Mouse (Mus musculus) macrophage (primary cell): Measurements from ENCODE around the gene Skap1. TPM values are rescaled to one million over a fixed set of nuclear protein-coding genes. Genes with fewer than 3 reads are reported as not detected.

Source experiments
- H3K27ac ChIP-seq: fragments of 350-480 bp; formaldehyde crosslinking; 2 replicates; pipeline ENCODE4 v1.9.0; 2021
- H3K36me3 ChIP-seq: fragments of 350-480 bp; formaldehyde crosslinking; 2 replicates; pipeline ENCODE4 v1.9.0; 2021; ENCODE audit errors: inconsistent target
- H3K4me3 ChIP-seq: fragments of 350-480 bp; formaldehyde crosslinking; 2 replicates; pipeline ENCODE4 v1.9.0; 2021; ENCODE audit errors: inconsistent target
- H3K79me2 ChIP-seq: fragments of 350-480 bp; formaldehyde crosslinking; 2 replicates; pipeline ENCODE4 v1.9.0; 2021; ENCODE audit errors: inconsistent target
- WGBS: methylation state at CpG from one replicate; pipeline ENCODE4 v1.1.7; 2026; ENCODE audit warnings: inconsistent platforms; ENCODE audit not compliant: missing documents; 5-methylcytosine and 5-hydroxymethylcytosine counted together
- polyA plus RNA-seq: library from polyadenylated mRNA; stranded (reverse); fragments of 250-400 nt; gene quantifications from 3 replicates; pipeline ENCODE4 v1.2.4, GENCODE M21; 2018; ENCODE audit warnings: inconsistent platforms

Skap1 gene
- polyA plus RNA-seq, 1 experiment from 2014 or later: 0.14 TPM

DNA sequence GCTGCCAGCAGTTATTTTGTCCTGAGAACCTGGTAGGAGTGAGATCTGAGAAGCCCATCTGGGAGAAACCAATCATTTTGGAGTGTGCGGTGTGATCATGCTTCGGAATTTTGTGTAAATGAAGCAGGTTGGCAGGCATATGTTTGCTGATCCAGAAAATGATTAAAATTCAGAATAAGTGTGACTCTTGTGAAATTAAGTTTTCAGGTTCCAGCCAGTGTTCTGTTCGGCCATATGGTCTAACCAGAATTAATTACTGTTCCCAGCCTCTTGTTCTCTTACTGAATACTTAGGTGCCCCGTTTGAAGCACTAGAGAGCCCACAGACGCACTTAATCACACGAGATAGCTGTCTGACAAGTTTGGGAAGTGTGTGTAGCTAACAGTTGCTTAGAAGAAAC lies 36.6 kb downstream of the Skap1 start:
- Histone ChIP-seq H3K4me3 (no peak overlapping the region), H3K27ac (no peak overlapping the region), H3K79me2 (no peaks in the 10 kb centered on the region), H3K36me3 (no peaks in the 10 kb centered on the region)
- WGBS: 75% methylated on average over 6 of the region's 6 CpGs

DNA sequence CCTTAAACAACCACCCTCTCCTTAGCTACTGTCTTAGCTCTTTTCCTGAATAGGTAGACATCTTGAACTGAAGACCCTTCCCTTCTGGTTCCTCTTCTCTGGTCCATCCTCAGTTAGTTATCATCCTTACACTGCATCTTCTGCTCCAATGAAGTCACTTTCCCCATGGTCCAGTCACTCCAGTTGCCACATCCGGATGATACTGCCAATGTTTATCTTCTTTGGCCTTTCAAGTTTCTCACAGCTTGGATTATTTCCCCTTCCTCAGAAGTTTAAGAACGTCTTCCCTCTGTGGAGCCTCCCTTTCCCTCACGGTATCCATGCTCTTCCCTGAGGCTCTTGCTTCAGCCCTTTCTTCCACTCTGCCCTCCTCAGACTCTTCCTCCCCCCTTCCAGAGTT lies 38.6 kb downstream of the Skap1 start:
- Histone ChIP-seq H3K79me2 (no peaks in the 10 kb centered on the region), H3K4me3 (no peak overlapping the region), H3K36me3 (no peaks in the 10 kb centered on the region), H3K27ac (no peak overlapping the region)
- WGBS: 89% methylated on average over 3 of the region's 3 CpGs

DNA sequence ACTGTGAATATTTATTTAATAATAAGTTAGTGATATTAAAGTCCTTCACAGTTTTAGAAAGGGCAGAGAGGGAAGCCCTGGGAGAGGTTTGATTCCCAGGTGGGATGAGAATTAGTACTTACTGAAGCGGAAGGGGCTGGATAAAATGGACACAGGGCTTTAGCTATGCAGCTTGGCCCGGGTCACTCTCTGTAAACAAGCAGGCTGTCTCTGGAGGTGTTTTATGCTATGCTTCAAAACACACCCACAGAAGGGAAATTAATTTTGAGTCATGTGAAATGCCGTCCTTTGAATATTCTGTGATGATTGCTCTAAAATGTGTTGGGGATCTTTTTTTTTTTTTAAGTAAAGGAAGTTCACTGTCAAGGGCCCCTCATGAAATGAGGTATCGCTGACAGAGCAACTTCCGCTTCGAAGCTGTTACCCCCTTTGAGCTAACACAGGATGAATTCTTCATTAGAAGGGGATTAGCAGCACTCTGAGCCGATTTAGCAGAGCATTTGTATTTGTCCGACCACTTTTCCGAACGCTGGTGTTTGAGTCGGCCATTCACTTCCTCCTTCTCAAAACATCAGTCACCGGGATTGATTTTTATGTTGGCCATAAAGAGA lies 40.2 kb downstream of the Skap1 start:
- Histone ChIP-seq H3K36me3 (no peaks in the 10 kb centered on the region), H3K27ac (no peak overlapping the region), H3K79me2 (no peaks in the 10 kb centered on the region), H3K4me3 (no peak overlapping the region)
- 14% methylated on average over 12 of the region's 12 CpGs for WGBS

DNA sequence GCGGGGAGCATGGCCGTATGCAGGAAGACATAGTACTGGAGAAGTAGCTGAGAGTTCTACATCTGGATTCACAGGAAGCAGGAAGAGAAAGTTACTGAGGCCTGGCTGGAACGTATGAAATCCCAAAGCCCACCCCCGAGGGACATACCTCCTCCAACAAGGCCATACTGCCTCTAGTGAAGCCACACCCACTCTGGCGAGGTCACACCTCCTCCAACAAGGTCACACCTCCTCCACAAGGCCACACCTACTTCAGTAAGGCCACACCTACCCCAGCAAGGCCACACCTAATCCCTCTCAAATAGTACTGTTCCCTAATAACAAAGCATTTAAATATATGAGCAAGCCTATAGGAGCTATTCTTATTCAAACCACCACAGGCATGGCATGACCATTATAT lies 41.4 kb downstream of the Skap1 start:
- H3K27ac ChIP-seq: no peak overlapping the region
- H3K4me3 ChIP-seq: no peak overlapping the region
- H3K36me3 ChIP-seq: no peaks in the 10 kb centered on the region
- 79% methylated on average over 5 of the region's 5 CpGs for WGBS
- H3K79me2 ChIP-seq: no peaks in the 10 kb centered on the region

DNA sequence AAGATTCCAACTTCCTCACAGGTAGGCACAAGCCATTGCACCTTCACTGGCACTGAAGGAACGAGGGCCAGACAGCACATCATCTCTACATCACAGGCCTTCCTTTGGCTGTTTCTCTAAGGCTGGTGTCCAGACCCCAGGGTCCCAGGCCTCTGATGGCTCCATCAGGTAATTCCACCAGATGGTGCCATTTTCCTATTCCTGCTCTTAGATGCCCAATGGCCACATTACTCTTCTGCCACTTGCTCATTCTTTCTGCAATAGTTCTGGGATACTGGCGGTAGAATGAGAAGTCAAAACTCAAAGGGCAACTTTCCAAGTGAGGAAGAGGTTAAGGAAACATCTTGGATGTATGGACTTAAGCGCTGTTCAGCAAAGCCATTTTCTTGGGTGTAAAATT lies 50.8 kb downstream of the Skap1 start:
- 93% methylated on average over 3 of the region's 3 CpGs for WGBS
- no peaks in the 10 kb centered on the region for H3K36me3 ChIP-seq
- H3K79me2 ChIP-seq: no peaks in the 10 kb centered on the region
- no peak overlapping the region for H3K27ac ChIP-seq
- H3K4me3 ChIP-seq: no peak overlapping the region

DNA sequence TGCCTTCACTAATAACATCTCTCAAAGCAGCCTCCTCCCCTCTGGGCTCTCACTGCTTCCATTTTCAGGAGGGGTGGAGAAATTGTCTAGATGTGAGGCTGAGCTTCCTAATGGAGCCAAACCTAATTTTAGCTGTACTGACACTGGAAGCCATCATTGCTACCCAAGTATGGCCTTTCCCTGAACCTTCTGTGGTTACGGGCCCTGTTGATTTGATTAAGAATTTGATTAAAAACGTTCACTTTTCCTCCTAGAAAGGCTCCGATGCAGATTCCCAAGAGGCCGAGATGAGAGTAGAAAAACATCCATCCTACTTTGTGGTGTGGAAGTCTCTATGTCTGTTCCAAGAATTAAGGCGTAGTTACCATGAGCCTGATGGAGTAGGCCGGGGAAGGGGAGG lies 60.1 kb downstream of the Skap1 start:
- 94% methylated on average over 6 of the region's 6 CpGs for WGBS
- H3K27ac ChIP-seq: no peak overlapping the region
- no peaks in the 10 kb centered on the region for H3K36me3 ChIP-seq
- no peaks in the 10 kb centered on the region for H3K79me2 ChIP-seq
- H3K4me3 ChIP-seq: no peak overlapping the region

DNA sequence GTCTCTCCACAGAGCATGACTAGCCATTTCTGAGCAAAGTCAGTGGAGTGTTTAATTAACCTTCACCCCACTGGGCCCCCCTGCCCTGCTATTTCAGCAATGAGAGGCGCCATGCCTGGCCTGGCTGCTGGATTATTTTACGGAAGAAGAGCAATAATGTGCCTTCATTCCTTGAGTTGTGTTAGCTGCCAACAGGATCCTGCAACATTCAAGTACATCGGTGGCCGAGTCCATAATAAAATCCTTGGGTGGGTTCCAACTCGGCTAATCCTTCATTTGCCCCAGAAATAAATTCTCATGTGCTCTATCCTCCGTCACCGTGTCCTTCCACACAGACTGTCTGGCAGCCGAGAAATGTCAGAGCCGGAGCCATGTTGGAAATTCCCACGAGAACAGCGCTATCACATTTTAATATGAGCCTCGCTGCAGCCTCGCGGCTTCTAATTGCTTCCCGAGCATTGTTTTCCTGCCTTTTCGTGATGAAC lies 61.8 kb downstream of the Skap1 start:
- Histone ChIP-seq H3K27ac (no peak overlapping the region), H3K79me2 (no peaks in the 10 kb centered on the region), H3K36me3 (no peaks in the 10 kb centered on the region), H3K4me3 (no peak overlapping the region)
- WGBS: 95% methylated on average over 16 of the region's 16 CpGs

DNA sequence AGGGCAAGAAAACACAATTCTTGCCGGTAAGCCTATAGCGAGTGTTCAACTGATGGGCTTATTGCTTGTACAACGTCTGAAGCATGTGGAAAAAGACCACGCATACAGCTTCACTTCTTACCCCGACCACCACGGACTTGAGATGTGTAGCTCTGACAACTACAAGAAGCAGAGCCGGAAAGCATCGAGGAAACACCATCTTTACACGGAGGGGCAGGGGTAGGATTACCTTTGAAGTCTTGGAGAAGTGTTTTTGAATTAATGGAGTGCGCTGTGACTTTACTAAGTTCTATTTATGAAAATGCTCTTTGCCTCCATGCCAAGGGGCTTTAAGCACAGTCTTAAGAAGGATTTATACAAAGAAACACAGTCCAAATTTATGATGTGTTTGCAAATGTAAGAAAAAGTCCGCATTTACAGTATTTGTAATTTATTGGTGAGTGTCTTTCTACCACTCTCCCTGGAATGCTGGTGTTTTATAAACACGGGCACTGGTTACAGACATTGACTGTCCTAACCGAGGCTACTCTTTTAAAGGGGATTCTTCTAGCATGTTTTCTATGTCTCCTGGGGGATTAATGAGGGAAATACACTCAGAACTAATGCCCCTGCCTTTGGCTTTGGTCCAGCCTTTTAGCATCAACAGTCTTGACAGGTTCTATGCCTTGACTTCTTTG lies 67.5 kb downstream of the Skap1 start:
- Histone ChIP-seq H3K4me3 (no peak overlapping the region), H3K79me2 (no peaks in the 10 kb centered on the region), H3K36me3 (no peaks in the 10 kb centered on the region), H3K27ac (no peak overlapping the region)
- WGBS: 89% methylated on average over 13 of the region's 13 CpGs

DNA sequence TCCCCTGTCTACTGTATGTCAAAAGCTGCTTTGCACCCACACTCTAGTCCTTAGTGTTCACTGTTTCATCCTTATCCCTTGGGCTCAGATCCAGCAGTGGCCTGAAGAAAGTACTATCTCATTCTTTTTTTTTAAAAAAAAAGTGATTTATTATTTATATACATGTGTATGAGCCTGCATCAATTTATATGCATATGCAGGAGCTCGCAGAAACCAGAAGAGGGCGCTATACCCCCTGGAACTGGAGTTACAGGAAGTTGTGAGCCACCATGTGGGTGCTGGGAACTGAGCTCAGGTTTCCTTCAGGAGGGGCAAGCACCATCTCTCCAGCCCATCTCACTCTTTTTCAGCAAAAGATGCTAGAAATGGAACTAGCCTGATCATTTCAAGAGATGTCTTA lies 70.1 kb downstream of the Skap1 start:
- Histone ChIP-seq H3K27ac (no peak overlapping the region), H3K79me2 (no peaks in the 10 kb centered on the region), H3K36me3 (no peaks in the 10 kb centered on the region), H3K4me3 (no peak overlapping the region)
- 64% methylated on average over 2 of the region's 2 CpGs for WGBS

DNA sequence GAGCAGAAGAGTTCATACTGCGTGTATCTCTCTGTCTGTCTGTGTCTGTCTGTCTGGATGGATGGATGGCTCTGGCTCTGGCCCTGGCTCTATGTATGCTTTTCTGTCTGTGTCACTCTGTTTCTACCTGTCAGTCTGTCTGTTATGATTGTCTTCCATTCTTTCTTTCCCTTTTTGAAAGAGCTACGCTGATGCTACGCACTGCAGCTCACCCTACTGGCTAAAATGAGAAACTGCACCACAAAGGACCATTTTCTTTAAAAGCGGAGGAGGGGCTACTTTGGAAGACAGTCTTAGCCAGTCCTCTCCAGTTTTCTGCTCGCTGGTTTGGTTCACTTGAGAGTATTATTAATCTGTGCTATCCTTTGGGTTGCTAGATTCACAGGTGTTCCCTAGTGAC lies 71.8 kb downstream of the Skap1 start:
- Histone ChIP-seq H3K79me2 (no peaks in the 10 kb centered on the region), H3K36me3 (no peaks in the 10 kb centered on the region), H3K27ac (no peak overlapping the region), H3K4me3 (no peak overlapping the region)
- WGBS: 21% methylated on average over 5 of the region's 5 CpGs

DNA sequence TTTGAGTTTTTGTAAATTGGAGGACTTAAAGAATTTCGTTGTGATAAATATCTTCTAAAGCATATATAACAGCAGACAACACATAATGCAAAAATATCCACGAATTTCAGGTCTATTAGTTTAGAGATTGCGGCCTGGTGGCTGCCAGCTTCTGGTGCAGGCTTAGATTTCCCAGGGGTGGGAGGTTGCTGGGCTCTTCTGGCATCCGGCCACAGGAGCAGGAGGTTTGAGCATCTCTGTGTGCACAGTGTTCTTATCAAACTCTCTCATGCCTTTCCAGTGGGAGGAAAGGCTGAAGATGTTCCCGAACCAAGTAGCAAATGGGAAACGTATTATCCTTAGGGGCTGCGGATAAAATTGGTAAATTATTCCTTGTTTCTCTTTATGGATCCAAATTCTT lies 77.6 kb downstream of the Skap1 start:
- WGBS: 92% methylated on average over 7 of the region's 7 CpGs
- no peaks in the 10 kb centered on the region for H3K36me3 ChIP-seq
- H3K27ac ChIP-seq: no peak overlapping the region
- H3K79me2 ChIP-seq: no peaks in the 10 kb centered on the region
- H3K4me3 ChIP-seq: no peak overlapping the region

DNA sequence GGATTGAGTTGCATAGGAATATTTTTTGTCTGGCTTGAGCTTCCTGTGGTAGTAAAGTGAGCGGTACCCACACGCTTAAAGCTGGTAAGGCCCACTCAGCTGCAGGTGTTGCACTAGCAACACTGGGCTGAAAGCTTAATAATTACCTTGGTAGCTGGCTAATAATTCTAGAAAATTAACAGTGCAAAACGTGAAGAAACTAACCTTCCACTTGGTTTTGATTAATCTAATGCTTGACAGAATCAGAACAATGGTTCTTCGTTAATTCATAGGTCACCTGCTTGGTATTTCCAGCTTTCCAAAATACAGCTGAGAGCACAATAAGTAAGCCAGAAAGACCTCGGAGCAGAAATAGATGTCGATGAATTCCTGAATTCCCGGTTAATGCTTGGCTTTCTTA lies 78.2 kb downstream of the Skap1 start:
- Histone ChIP-seq H3K4me3 (no peak overlapping the region), H3K36me3 (no peaks in the 10 kb centered on the region), H3K27ac (no peak overlapping the region), H3K79me2 (no peaks in the 10 kb centered on the region)
- WGBS: 90% methylated on average over 7 of the region's 7 CpGs

DNA sequence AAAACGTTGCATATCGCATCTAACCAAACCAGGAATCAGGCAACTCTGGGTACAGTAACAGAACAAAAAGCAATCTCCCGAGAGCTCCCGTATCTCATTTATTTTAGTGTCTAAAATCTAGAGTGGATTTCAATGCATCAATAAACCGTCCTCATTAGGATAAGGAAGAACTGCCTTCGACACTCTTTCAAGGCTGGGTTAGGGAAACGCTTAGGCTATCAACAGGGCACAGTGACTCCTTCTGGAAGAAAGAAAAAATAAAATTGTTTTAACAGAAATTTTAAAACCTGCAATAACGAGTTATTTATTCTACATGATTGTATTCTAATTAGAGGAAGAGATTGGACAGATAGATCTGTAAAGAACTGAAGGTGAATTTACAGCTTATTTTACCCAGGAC lies 82.0 kb downstream of the Skap1 start:
- Histone ChIP-seq H3K36me3 (no peaks in the 10 kb centered on the region), H3K4me3 (no peak overlapping the region), H3K79me2 (no peaks in the 10 kb centered on the region), H3K27ac (no peak overlapping the region)
- 61% methylated on average over 8 of the region's 8 CpGs for WGBS

DNA sequence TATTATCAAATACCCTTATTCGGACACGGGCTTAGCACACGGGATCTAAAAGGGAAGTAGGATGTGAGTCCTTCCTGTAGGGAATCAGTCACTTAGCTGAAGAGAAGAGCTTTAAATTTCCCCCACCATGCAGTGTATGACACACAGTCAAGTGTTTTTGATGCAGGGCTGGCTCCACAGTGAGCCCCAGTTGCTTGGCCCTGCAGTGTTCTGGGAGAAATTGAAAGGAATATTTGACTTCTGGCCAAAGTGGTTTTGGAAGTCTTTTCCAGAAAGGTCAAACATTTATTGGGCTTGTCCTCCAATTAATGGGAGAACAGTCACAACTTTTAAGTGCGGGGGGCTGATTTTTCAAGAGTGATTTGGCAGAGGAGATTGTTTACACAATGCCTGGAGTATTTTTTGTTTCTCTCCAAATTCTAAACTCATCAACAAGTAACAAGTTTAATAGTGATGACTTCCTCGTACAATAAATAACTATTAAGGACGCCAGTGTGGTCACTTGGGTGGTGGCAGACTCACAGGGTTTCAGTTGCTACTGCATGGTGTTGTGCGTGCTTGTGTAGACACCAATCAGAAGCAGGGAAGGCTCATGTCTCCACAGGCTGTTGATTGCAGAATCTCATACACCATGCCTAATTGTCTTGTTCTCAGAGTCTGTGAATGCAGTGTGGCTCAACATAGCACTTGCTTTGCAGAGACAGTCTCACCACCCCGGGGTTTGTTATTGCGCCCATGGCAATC lies 86.7 kb downstream of the Skap1 start:
- H3K79me2 ChIP-seq: no peaks in the 10 kb centered on the region
- H3K27ac ChIP-seq: no peak overlapping the region
- WGBS: 74% methylated on average over 9 of the region's 9 CpGs
- no peaks in the 10 kb centered on the region for H3K36me3 ChIP-seq
- H3K4me3 ChIP-seq: no peak overlapping the region

DNA sequence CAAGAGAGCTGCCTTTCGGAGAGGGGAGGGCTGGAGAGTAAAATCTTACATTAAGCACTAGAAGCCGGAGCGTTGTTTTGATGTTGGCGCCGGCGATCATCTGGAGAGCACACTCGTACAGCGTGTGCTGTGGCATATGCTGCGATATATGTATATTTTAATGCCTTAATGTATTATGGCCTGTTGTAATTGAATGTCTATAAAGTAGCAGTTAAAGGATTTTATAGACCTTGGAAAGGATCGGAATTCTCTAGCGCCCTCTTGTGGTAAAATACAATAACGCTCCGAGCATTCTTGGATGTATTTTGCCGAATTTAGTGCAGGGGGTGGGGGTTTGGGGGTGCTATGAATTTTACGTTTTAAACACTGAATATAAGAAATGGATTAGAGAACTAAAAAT lies 88.7 kb downstream of the Skap1 start:
- H3K4me3 ChIP-seq: no peak overlapping the region
- H3K27ac ChIP-seq: no peak overlapping the region
- H3K36me3 ChIP-seq: no peaks in the 10 kb centered on the region
- whole genome bisulfite sequencing: 27% methylated on average over 15 of the region's 15 CpGs
- H3K79me2 ChIP-seq: no peaks in the 10 kb centered on the region
